Mouse (Mus musculus) liver, embryonic 14.5 days (tissue): ENCODE measurements at regions not wholly inside any gene's neighbourhood (a gene's known extent, or its start where the extent isn't known, plus 50 kb on each side); places are given as distances from the start of the nearest gene placed in this dataset.

Experiments
- CTCF ChIP-seq: IDR thresholded peaks from 2 replicates; pipeline ENCODE4 v1.5.1; 2016; ENCODE audit warnings: antibody characterized with exemption, low read depth, control low read depth
- EP300 ChIP-seq: IDR thresholded peaks from 2 replicates; pipeline ENCODE4 v1.6.1; 2016; ENCODE audit warnings: antibody characterized with exemption, low read depth

GRCm38 (mm10) chr8:128024774-128025222, 333.6 kb upstream of the Nrp1 start:
- TF ChIP-seq CTCF: no peak
- no peak for TF ChIP-seq EP300
